Mouse (Mus musculus): ENCODE measurements around the gene Magi1. TPM values are rescaled to one million over a fixed set of nuclear protein-coding genes. Genes with fewer than 3 reads are reported as not detected.

The Magi1 gene
- total RNA-seq, 2 experiments from 2014 or later: 47.1 to 52.9 TPM

DNA sequence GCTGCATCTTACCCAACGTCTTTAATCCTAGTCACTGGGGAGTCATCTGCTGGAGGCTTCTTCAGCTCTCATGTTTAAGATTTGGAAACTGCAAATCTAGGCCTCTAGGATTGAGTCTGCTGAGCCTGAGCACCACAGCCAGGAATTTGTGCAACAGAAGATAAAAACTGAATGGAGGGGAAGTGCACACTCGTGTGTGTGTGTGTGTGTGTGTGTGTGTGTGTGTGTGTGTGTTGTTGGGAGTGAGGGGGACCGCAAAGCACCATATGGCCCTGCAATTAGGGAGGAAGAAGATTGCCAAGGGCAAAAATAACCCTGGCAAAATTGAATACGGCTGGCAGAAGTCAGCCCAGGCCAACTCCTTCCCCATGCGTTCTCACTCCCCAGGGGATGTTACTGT is 439.1 kb downstream of the Magi1 start:
- no peak for DNase-seq (ENCODE audit: low spot score in 2 of 2)

DNA sequence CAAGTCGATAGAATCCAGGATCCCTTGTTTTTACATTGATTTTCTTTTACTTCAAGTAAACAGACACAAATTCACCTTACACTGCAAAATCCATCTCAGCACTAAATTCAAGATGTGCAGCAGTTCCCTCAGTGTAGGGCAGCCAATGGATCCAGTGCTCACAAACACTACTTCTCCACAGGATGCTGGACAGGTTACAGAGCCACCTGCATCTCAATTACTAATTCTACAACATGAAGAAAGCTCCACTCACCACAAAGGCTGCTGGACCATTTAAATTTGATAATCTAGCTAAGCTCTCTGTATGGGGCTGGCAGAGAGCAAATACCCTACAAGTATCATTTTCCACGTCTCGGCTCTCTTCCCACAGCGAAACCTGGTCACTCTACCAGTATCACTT is 445.3 kb downstream of the Magi1 start:
- no peak for DNase-seq (ENCODE audit: low spot score in 2 of 2)

DNA sequence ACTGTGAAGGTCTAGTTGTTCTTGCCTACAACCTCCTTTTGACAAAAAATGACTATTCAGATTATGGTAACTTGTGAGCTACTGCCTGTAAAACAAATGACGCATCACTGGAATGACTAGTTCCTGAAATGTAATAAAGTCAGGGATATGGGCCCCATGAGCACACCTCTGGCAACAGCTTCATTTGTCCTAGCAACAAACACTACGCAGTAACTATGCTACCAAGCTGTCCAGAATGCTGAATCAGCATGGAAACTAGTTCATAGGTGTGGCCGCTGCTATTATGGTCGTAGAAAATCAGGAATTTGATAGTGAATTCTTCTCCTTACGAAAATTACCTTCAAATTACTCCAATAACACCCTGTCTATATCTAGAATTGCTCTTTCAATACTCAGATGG is 447.1 kb downstream of the Magi1 start:
- DNase-seq (ENCODE audit: low spot score in 2 of 2): no peak

- no peak for DNase-seq (ENCODE audit: low spot score in 2 of 2)
Observed at GRCm38 (mm10) chr6:93835211-93835610, 448.5 kb downstream of the Magi1 start.

DNA sequence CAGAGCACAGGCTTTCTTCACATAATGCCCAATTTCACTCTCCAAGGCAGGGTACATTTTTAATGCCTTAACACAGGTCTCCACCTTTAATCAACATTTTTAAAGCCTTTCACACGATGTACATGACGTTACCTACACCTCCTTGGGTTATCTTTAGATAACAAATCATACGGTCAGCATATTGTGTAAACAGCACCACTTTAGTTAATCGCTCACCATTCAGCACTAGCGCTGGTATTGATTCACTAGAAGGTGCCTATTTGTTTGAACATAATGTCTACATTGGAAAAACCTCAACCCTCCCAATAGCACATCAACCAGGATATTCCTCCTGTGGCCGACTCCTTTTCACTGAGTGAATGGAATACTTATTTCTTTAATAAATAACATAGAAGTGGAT is 455.5 kb downstream of the Magi1 start:
- DNase-seq (ENCODE audit: low spot score in 2 of 2): no peak

DNA sequence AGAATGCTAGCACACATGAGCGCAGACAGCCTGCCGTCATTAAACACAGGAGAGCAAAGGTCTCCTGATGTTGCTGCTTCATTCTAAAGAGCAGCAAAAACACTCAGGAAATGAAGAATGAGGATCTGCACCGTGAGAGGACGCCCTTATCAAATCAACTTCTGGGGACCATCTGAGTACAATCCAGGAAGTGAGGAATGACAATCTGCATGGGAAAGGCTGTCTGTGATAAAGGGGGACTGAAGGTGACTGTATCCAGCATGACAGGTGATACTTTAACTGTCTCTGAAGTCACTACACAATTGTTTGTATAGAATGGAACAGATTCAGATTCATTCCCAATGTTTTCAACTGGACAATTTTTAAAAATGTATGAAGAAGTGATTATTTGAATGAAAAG is 456.8 kb downstream of the Magi1 start:
- no peak for DNase-seq (ENCODE audit: low spot score in 2 of 2)

DNA sequence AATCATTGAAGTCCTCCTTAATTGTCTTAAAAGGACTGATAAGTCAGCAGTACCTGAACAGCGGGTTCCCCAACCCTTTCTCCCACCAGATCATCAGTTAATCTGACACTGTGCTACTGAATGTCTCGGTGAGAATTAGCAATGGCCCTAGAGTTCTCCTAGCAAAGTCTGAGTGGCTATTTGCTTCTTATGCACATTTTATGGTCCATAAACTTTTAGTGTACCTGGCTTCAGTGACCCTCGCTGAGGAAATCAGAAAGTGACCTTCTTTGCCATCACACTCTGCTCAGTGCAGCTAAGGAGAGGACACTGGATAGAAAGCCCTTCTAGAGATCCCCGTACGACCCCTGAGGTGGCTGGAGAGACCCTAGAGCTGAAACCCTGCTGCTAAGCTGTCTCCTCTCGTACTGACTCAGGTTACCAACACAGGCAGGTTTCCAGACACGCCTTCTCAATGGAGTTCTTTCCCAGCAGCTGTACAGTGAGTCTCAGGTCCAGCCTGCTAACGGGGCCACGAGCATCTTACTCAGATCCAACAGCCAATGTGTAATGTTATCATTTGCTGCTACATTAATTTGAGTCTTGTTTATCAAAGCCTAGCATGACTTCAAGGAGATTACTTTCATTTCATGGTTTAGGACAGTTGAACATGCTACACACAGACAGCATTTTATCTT is 461.4 kb downstream of the Magi1 start:
- no peak for DNase-seq (ENCODE audit: low spot score in 2 of 2)

DNA sequence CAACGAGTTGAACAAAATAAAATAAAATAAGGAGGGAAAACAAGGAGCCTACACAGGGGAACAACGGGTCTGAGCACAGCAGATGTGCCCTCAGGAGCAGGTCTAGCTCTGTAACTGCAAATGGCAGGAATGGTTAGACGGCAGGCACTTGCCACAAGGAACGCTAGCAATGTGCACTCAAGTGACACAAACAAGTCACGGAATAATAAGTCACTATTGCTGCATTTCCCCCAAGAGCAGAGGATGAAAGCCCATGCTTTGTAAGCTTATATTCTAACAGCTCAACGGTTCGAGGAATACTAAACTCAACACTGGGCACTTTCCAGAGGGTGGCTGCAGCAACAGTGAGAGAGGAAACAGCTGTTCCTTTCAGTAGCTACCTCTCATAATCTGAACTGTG is 462.2 kb downstream of the Magi1 start:
- no peak for DNase-seq (ENCODE audit: low spot score in 2 of 2)

- DNase-seq (ENCODE audit: low spot score in 2 of 2): peak; percentile 80 to 89
Observed at GRCm38 (mm10) chr6:93819888-93820287, 463.8 kb downstream of the Magi1 start.

GRCm38 (mm10) chr6:93819282-93819681 is 464.4 kb downstream of the Magi1 start:
- no peak for DNase-seq (ENCODE audit: low spot score in 2 of 2)

DNA sequence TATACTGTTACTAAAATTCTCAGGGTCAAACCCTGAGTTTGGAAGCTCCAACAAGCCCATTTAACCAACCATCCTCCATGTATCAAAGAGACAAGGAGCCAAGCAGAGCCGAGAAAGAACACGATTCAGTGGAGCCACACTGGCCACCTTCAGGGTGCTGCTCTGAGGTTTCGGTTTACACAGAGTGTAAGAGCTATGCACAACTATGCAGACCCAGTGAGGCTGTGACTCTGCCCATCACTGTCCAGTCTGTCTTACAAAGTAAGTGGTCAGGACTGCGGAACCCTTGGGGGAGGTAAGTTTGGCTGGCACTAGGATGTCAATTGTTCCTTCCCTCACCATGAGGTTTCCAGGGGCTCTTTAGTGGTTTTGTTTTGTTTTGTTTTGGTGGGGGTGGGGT is 465.2 kb downstream of the Magi1 start:
- DNase-seq (ENCODE audit: low spot score in 2 of 2): no peak

GRCm38 (mm10) chr6:93805407-93805936 is 478.2 kb downstream of the Magi1 start:
- no peak for DNase-seq (ENCODE audit: low spot score in 2 of 2)

GRCm38 (mm10) chr6:93802390-93802789 is 481.3 kb downstream of the Magi1 start:
- DNase-seq (ENCODE audit: low spot score in 2 of 2): peak in 1 of 2 experiments; percentile 35

DNA sequence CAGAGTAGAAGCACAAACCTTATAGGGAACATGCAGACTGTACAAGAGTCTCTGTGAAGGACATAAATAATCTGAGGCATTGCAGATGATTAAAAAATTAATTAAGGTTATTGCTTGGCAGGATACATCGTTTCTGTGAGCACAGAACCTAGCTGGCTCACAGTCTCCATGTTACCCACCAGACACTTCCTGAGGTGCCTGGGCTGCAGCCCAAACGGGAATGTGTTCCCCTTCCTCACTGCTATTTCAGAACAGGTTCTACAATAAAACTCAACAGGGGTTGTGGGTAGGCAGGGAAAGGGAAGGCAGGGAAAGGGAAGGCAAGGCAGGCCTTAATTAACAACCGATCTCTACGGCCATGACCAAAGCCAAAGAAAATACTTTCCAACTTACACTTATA is 483.3 kb downstream of the Magi1 start:
- DNase-seq (ENCODE audit: low spot score in 2 of 2): no peak

DNA sequence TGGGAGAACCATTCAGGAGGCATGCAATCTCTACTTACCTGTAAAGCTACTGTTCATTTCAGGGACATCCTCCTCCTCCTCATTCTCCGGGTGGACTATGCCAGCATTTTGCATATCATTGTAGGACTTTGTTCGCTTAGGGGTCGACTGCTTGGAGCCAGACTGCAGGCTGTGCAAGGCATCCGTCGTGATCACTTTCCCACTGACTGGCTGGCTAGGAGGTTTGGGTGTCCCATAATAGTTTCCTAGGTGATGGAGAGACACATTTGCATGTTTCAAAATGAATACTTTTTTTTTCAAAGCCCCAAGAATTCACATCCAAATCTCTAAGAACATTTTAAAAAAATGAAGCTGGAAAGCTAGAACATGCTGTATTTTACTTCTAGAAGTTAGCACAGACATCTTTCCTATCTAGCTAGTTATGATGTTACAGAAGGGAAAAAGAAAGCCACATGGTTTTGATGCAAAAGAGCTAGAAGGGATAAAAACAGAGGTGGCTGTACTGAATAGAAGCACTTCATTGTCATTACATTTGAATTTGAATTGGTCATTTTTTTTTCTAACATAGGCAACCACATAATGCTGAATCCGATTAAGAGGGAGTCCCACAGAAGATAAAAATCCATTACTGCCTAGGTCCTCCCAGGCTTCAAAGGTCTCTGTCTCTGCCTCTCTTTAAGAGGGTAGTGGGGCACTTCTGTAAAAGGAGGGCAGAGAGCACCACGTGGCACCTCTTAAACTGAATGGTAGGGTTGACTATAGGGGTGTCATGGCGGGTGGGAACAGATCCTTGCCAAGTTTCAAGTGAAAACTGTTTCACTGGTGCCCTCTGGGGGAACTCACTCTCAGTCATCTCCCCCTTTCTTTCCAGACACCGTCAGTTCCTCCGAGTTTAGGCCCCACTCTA is 491.2 kb downstream of the Magi1 start:
- peak in 1 of 2 experiments; percentile 44 for DNase-seq (ENCODE audit: low spot score in 2 of 2)

DNA sequence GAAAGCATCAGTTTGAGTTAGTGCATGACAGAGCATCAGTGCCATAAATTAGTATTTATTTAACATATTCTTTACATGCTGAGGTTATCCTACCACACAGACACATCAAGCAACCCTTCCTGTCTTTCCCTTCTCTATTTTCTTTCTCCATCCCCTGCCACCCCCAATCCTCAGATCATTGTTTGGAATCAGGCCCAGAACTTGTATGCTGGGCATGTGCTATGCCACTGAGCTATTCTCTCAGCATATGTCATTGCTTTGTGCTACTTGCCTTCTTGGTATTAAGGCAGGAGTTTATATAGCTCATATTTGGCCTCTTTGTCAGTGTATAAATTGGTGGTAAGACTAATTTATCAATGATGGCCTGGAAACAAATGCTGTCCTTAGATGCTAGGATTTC is 494.0 kb downstream of the Magi1 start:
- no peak for DNase-seq (ENCODE audit: low spot score in 2 of 2)

- no peak for DNase-seq (ENCODE audit: low spot score in 2 of 2)
Observed at GRCm38 (mm10) chr6:93787042-93787441, 496.7 kb downstream of the Magi1 start.

DNA sequence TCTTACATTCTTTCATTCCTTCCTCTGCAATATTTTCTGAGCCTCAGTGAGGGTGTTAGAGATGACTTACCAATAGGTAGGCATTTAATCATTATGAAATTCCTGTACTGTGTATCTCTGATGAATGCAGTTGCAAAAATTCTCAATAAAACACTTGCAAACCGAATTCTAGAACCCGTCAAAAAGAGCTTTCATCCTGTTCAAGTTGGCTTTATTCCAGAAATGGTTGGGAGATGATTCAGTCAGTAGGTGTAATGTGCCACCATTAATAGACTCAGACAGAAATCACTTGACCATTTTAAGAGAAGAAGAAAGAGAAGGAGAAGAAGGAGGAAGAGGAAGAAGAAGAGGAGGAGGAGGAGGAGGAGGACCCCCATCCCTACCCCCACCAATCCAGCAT is 497.5 kb downstream of the Magi1 start:
- DNase-seq (ENCODE audit: low spot score in 2 of 2): no peak

- DNase-seq (ENCODE audit: low spot score in 2 of 2): peak in 1 of 2 experiments; percentile 35
Observed at GRCm38 (mm10) chr6:93771081-93771480, 512.6 kb downstream of the Magi1 start.

DNA sequence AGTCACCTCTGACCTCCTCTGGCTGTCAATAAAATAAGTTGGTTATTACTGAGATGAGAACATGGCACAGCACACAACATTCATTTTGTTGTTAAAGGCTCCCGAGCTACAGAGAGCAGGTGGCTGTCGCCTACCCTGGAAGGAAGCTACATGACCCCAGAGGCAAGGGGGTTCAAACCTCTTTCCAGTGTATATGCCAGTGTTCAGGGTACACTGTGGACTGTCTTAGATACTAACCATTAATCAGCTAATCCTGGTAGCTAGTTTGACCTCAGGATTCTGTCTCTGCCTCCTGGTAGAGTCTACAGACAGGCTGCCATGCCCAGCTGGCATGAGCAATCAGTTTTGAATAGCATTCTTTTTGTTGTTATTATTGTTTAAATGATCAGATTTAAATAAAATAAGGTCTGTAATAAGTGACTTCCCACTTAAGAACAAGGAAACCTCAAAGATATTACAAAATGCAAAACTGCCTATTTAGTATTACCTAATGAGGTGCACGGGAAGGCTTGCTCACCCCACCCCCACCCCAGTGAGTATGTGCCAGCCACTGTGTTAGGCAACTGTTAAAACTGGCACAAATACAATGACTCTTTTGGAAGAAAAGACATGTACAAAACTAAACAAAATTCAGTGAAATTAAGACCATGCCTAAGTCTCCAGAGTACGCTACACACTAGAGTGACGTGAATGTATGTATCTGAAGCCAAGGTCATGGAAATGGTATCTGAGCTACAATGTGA is 513.3 kb downstream of the Magi1 start:
- peak; percentile 20 to 28 for DNase-seq (ENCODE audit: low spot score in 2 of 2)

DNA sequence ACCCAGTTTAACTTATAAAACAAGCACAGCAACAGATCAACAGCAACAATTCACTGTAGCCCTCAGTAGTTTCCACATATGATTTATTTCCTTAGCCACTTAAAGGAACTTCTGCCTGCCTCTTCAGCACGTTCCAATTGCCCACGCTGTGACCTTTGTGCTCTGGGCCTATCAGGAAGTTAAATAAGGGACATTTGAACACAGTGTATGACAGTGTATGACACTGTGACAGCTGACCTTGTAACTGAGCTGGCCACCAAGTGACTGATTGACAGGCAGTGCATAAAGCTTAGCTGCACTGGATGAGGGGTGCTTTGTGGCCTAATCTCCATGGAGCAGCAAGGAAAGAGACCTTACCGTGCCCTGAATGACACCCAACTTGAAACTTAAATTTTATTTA is 525.6 kb downstream of the Magi1 start:
- no peak for DNase-seq (ENCODE audit: low spot score in 2 of 2)

Measured in layer of hippocampus, postnatal 14 days (tissue).